Mouse (Mus musculus): ENCODE measurements at regions not wholly inside any gene's neighbourhood (a gene's known extent, or its start where the extent isn't known, plus 50 kb on each side); places are given as distances from the start of the nearest gene placed in this dataset.

DNA sequence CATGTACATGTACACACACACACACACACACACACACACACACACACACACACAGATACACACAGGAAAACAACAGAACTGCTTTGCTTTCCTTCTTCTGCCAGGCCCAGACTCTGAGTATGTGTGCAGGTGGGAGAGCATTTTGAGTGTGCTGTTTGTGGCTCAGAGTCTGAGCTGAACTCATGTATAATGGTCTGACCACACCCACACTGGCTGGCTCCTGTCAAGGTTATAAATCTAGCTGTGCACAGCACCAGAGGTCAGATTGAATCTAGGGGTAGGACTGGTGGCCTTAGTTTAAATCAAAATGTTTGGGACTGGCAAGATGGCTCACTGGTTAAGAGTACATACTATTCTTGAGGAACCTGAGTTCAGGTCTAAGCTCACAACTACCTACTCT lies 108.4 kb upstream of the Eif4g2 start:
- TF ChIP-seq CTCF (IDR thresholded peaks at IDR 0.05; ENCODE audit: insufficient read depth, low read depth, low read length) (no peak), POLR2A (IDR thresholded peaks at IDR 0.05; ENCODE audit: insufficient read depth, low read depth, low read length) (no peak)
